Mouse (Mus musculus) adrenal gland, adult 2 months (tissue): ENCODE measurements around the gene RPS10-NUDT3. TPM values are rescaled to one million over a fixed set of nuclear protein-coding genes. Genes with fewer than 3 reads are reported as not detected.

Experiments used
- DNase-seq: peaks from one replicate; pipeline ENCODE4 v3.0.0; 2021
- long read RNA-seq: library from polyadenylated mRNA; stranded (forward); transcript quantifications from one replicate; pipeline ENCODE4 v2.0.0, GENCODE M21; 2021
- polyA plus RNA-seq: library from polyadenylated mRNA; depleted of rRNA; stranded (reverse); fragments of >200 nt; gene quantifications from 2 replicates; pipeline ENCODE4 v1.2.3, GENCODE M21; 2012; rRNA removed
- total RNA-seq, 2 experiments: library from RNA; stranded (reverse); gene quantifications; 2 replicates each; pipeline ENCODE4 v1.2.3; 2021

RPS10-NUDT3 gene
- not detected for total RNA-seq
- polyA plus RNA-seq: not detected in 2 replicates
- long read RNA-seq, partial matches to known transcripts: 1 of 1 reads
- long read RNA-seq, other reads (novel, unspliced or antisense): 0 of 1 reads

GRCm38 (mm10) chr17:27634871-27635574, at the start of gene RPS10-NUDT3:
Gene RPS10-NUDT3 (minus strand): TSS chr17:27635222.
- peak; percentile 93 for DNase-seq

GRCm38 (mm10) chr17:27678924-27679813, 44.1 kb upstream of the RPS10-NUDT3 start:
- no peak for DNase-seq

- no peak for DNase-seq
Measured at GRCm38 (mm10) chr17:27677756-27678155, 42.7 kb upstream of the RPS10-NUDT3 start.

- no peak for DNase-seq
Measured at GRCm38 (mm10) chr17:27676270-27676669, 41.2 kb upstream of the RPS10-NUDT3 start.

- DNase-seq: no peak
Measured at GRCm38 (mm10) chr17:27675453-27675852, 40.4 kb upstream of the RPS10-NUDT3 start.

GRCm38 (mm10) chr17:27673945-27674344, 38.9 kb upstream of the RPS10-NUDT3 start:
- DNase-seq: no peak

- no peak for DNase-seq
Measured at GRCm38 (mm10) chr17:27671720-27672119, 36.7 kb upstream of the RPS10-NUDT3 start.

- DNase-seq: no peak
Measured at GRCm38 (mm10) chr17:27658767-27659166, 23.7 kb upstream of the RPS10-NUDT3 start.

- no peak for DNase-seq
Measured at GRCm38 (mm10) chr17:27657123-27657522, 22.1 kb upstream of the RPS10-NUDT3 start.

GRCm38 (mm10) chr17:27656414-27656813, 21.4 kb upstream of the RPS10-NUDT3 start:
- DNase-seq: no peak

- no peak for DNase-seq
Measured at GRCm38 (mm10) chr17:27656011-27656399, 21.0 kb upstream of the RPS10-NUDT3 start.

GRCm38 (mm10) chr17:27655089-27656010, 20.3 kb upstream of the RPS10-NUDT3 start, which contains the start of gene Pacsin1:
Gene Pacsin1 (plus strand): TSS chr17:27655509.
- DNase-seq: peak; percentile 61

- no peak for DNase-seq
Measured at GRCm38 (mm10) chr17:27653253-27653959, 18.4 kb upstream of the RPS10-NUDT3 start.

- DNase-seq: no peak
Measured at GRCm38 (mm10) chr17:27652046-27652790, 17.2 kb upstream of the RPS10-NUDT3 start.

- no peak for DNase-seq
Measured at GRCm38 (mm10) chr17:27650586-27650985, 15.6 kb upstream of the RPS10-NUDT3 start.

GRCm38 (mm10) chr17:27650160-27650559, 15.1 kb upstream of the RPS10-NUDT3 start:
- peak; percentile 77 for DNase-seq

GRCm38 (mm10) chr17:27645807-27646206, 10.8 kb upstream of the RPS10-NUDT3 start:
- no peak for DNase-seq

GRCm38 (mm10) chr17:27644572-27644971, 9.6 kb upstream of the RPS10-NUDT3 start:
- no peak for DNase-seq

GRCm38 (mm10) chr17:27643756-27644155, 8.7 kb upstream of the RPS10-NUDT3 start:
- DNase-seq: no peak

- no peak for DNase-seq
Measured at GRCm38 (mm10) chr17:27643101-27643500, 8.1 kb upstream of the RPS10-NUDT3 start.
